Mouse (Mus musculus): ENCODE data around the gene Phospho1.

The Phospho1 gene

GRCm38 (mm10) chr11:95812224-95812623, 12.1 kb upstream of the Phospho1 start:
- no peak for DNase-seq (ENCODE audit: low spot score in 2 of 2)

GRCm38 (mm10) chr11:95814101-95814500, 10.2 kb upstream of the Phospho1 start:
- DNase-seq (ENCODE audit: low spot score in 2 of 2) = no peak

- no peak for DNase-seq (ENCODE audit: low spot score in 2 of 2)
Observed at GRCm38 (mm10) chr11:95814857-95815256, 9.4 kb upstream of the Phospho1 start.

- no peak for DNase-seq (ENCODE audit: low spot score in 2 of 2)
Observed at GRCm38 (mm10) chr11:95815412-95815811, 8.9 kb upstream of the Phospho1 start.

- DNase-seq (ENCODE audit: low spot score in 2 of 2) = no peak
Observed at GRCm38 (mm10) chr11:95819138-95819537, 5.2 kb upstream of the Phospho1 start.

- DNase-seq (ENCODE audit: low spot score in 2 of 2) = no peak
Observed at GRCm38 (mm10) chr11:95821511-95821910, 2.8 kb upstream of the Phospho1 start.

GRCm38 (mm10) chr11:95822437-95822836, 1.9 kb upstream of the Phospho1 start:
- no peak for DNase-seq (ENCODE audit: low spot score in 2 of 2)

- DNase-seq (ENCODE audit: low spot score in 2 of 2) = peak; percentile 54 to 55
Observed at GRCm38 (mm10) chr11:95824877-95825243, 561 bp downstream of the Phospho1 start.

GRCm38 (mm10) chr11:95825625-95826024, 1.3 kb downstream of the Phospho1 start:
- DNase-seq (ENCODE audit: low spot score in 2 of 2) = no peak

GRCm38 (mm10) chr11:95826317-95827167, 2.2 kb downstream of the Phospho1 start:
- no peak for DNase-seq (ENCODE audit: low spot score in 2 of 2)

GRCm38 (mm10) chr11:95827168-95827447, 2.8 kb downstream of the Phospho1 start:
- DNase-seq (ENCODE audit: low spot score in 2 of 2) = no peak

GRCm38 (mm10) chr11:95827464-95828085, 3.3 kb downstream of the Phospho1 start:
- DNase-seq (ENCODE audit: low spot score in 2 of 2) = peak; percentile 75 to 80

GRCm38 (mm10) chr11:95828181-95828964, 4.1 kb downstream of the Phospho1 start:
- DNase-seq (ENCODE audit: low spot score in 2 of 2) = no peak

- no peak for DNase-seq (ENCODE audit: low spot score in 2 of 2)
Observed at GRCm38 (mm10) chr11:95829526-95830050, 5.3 kb downstream of the Phospho1 start.

- no peak for DNase-seq (ENCODE audit: low spot score in 2 of 2)
Observed at GRCm38 (mm10) chr11:95830411-95831275, 6.3 kb downstream of the Phospho1 start.

GRCm38 (mm10) chr11:95831276-95831619, 6.9 kb downstream of the Phospho1 start:
- no peak for DNase-seq (ENCODE audit: low spot score in 2 of 2)

- DNase-seq (ENCODE audit: low spot score in 2 of 2) = no peak
Observed at GRCm38 (mm10) chr11:95831641-95832040, 7.3 kb downstream of the Phospho1 start.

GRCm38 (mm10) chr11:95832129-95833005, 8.1 kb downstream of the Phospho1 start:
- DNase-seq (ENCODE audit: low spot score in 2 of 2) = no peak

GRCm38 (mm10) chr11:95833006-95833570, 8.8 kb downstream of the Phospho1 start:
- no peak for DNase-seq (ENCODE audit: low spot score in 2 of 2)

GRCm38 (mm10) chr11:95833631-95834142, 9.4 kb downstream of the Phospho1 start:
- DNase-seq (ENCODE audit: low spot score in 2 of 2) = no peak

Measured in right cerebral cortex, adult 2 months (tissue).